Mouse (Mus musculus) gastrocnemius, adult 18-20 months (tissue): ENCODE measurements around the gene Casp14. TPM values are rescaled to one million over a fixed set of nuclear protein-coding genes. Genes with fewer than 3 reads are reported as not detected.
"Not testable (repeated sequence)": the region's sequence is repeated elsewhere in the genome, so short reads cannot be mapped to it uniquely, and the experiment has no call there.

Experiments
- DNase-seq: peaks from one replicate; pipeline ENCODE4 v3.0.0; 2021; ENCODE audit warnings: low spot score
- total RNA-seq, 2 experiments: library from RNA; stranded (reverse); gene quantifications; 2 replicates each; pipeline ENCODE4 v1.2.3; 2021

The Casp14 gene
- total RNA-seq, 2 experiments from 2014 or later, result not detected

- not testable (repeated sequence) for DNase-seq
Measured at GRCm38 (mm10) chr10:78670121-78670520, 48.0 kb downstream of the Casp14 start.

- not testable (repeated sequence) for DNase-seq
Measured at GRCm38 (mm10) chr10:78666696-78667095, 51.4 kb downstream of the Casp14 start.

GRCm38 (mm10) chr10:78664546-78664945 is 53.5 kb downstream of the Casp14 start:
- no peak for DNase-seq

Other genes starting within 250 kb of the Casp14 start
- gene Olfr1358, start 200.9 kb downstream of the Casp14 start, total RNA-seq, result not detected
- 10 to 100 TPM in 1 of 2 experiments, 1 to 10 TPM in 1; 7.9 to 14.8 TPM for gene Ilvbl, start 143.9 kb downstream of the Casp14 start, total RNA-seq
- 1 to 10 TPM; 3.3 to 4.0 TPM for gene Syde1, start 126.3 kb downstream of the Casp14 start, total RNA-seq
- gene Olfr1357, start 100.2 kb downstream of the Casp14 start, total RNA-seq, result not detected
- not detected for gene Ccdc105, start 34.8 kb upstream of the Casp14 start, total RNA-seq
- not detected for gene Slc1a6, start 62.2 kb upstream of the Casp14 start, total RNA-seq
- gene Olfr1356, start 133.9 kb upstream of the Casp14 start, total RNA-seq, result not detected
- not detected for gene Olfr1355, start 157.2 kb upstream of the Casp14 start, total RNA-seq
- not detected for gene Olfr1354, start 194.9 kb upstream of the Casp14 start, total RNA-seq
- not detected for gene Olfr8, start 232.3 kb upstream of the Casp14 start, total RNA-seq
- not detected for gene Olfr1353, start 245.0 kb upstream of the Casp14 start, total RNA-seq